Mouse (Mus musculus) kidney, adult 8-10 months (tissue): ENCODE measurements around the gene H13.

Source experiments
- DNase-seq, 2 experiments: peaks; one replicate each; pipeline ENCODE4 v3.0.0; 2022

H13 gene

DNA sequence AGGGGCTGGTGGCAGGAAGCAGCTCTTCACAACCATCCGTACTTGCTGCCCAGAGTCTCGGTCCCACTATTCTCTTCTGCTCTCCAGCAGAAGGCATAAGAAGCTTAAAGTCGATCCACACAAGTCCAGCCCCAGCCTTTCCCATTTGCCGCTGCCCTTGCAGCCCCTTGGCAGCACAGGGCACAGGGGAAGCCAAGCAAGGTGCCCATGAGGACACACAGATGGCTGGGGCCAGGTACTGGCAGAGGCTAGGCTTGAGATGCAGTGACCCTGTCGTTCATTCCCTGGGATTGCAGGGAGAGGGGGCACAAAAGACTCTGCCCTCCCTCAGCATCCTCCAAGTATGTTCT, 35.0 kb downstream of the H13 start:
- no peak for DNase-seq

DNA sequence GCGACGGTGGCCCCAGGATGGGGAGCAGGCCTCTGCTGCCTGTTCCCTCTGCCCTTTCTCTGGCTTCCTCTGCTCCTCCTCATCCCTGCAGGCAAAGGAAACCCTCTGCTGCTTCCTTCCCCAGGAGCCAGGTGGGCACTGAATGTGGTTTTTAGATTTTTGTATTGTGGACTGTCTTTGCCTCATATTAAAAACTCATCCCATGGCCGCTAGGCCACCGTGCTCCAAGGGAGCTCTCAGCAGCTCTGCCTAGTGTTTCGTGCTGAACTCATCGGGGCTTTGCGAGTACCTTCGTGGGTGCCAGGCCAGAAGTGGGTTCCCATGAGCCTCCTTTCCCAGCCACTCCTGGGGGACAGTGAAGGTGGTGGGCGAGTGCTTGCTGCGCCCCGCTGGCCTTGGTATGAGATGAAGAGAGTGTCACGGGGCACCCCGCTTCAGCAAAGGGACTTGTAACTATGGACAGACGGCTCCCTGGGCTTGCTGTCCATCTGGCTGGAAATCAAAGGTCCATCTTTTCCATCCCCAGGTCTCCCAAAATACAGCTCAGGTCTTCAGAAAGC, 35.6 kb downstream of the H13 start:
- no peak for DNase-seq

DNA sequence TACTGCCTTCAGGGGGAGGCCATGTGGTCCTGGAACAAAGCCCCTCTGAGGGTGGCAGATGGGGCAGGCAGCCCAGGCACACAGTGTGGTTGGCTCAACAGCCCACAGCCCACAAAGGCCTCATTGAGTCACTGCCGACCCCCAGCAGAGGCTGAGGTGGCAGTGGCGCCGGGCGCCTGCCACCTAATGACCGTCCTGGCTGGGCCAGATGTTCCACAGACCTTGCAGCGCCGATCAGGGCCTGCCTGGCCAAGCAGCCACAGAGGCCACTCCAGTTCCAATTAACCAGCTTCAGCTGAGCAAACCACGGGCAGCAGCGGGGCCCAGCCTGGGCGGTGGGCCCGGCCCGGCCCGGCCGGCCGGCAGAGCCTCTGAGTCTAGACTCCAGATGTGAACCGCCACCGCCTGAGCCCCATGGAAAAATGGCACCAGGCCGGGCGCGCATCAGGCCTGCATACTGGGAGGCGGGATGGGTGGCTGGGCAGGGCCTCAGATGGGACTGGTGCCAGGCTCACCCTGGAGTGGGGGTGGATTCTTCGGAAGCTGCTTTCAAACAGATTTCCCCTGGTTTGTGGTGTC, 36.8 kb downstream of the H13 start:
- peak; percentile 64 to 73 for DNase-seq

DNA sequence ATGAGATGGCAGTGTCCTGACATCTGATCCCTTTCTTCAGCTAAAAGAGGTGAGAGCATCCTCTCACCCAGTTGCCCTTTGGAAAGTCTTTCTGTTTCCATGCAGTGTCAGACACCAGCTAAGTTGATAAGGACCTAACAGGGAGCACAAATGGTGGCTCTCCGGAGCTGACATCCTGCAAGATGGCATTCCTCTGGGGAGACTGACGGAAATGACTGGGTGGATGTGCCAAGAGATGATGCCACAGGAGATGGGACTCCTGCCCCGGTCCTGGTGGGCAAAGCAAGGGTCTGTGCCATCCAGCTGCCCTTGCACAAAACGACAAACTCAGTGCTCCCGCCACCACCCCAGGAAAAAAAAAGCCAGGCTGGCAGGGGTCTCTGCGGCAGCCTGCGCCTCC, 37.9 kb downstream of the H13 start:
- DNase-seq, result no peak

DNA sequence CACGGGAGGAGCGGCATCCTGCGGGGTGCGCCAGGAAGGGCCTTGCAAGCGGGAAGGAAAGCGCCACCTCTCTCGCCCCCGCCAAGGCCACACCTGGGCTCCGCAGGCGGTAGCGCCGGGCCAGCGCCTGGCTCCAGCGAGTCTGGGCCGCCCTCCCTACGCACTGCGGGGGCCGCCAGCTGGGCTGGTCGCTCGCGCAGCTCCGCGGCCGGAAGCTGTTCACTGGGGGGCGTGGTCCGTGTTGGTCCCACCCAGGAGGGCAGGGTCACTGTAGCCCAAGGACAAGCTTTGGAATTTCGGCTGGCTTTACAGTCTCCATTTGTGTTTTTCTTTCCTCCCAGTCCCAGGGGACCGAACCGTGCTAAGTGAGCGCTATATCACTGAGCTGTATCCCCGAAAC, 38.4 kb downstream of the H13 start:
- DNase-seq, result peak; percentile 94 to 96

DNA sequence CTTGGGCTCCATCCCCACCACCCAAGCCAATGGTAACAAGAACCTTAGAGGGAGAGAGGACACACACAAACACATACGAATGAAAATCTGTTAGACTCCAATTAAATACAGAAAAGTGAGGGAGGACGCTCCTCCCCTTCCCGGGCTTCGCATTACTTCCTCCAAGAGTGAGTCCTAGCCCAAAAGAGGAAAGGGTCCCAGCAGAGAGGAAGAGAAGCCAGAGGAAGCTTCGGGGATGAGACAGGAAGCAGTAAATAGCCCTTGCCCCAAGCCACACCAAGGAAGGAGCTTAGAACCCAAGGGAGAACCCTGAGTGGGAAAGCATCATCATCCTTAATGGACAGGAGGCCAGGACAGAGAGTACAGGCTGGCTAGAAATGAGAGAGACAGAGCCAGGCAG, 39.8 kb downstream of the H13 start:
- DNase-seq, result no peak

DNA sequence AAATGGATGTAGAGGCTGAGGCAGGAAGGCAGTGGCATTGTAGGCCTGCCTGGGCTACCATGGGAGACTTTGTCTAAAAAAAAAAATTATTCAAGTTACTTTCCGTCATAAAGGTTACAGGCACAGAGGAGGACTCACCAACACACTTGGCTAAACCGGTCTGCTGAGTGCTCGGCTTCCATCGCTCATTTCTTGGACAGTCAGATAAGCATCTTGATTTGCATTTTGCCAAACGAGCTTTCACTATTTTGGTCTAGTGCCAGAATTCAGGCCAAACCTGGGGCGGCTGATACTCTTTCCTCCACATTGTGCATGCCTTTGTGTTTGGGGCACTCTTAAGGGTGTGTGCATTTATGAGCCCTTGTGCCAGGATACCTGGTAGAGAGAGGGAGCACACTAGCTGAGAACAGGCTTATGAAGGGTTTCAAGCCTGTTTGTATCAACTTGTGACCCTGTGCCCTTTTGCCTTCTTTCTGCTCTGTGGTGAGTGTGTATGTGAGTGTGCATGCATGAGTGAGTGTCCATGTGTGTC, 47.0 kb downstream of the H13 start:
- no peak for DNase-seq

DNA sequence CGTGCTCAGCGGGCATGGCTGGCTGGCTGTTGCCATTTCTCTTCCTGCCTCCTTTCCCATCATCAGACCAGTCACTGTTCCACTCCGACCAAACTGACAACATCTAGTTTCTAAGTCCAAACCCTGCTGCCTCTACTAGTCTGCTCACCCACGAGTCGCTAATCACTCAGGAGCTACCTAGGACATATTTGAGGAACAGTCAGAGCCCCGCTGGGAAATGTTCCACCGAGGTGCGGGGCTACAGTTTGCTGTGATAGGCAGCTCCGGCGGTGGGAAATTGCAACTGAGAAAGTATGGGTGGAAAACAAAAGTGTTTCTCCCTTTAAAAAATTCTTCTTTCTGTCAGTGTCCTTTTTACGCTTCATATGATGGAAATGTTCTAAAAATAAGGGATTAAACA, 48.4 kb downstream of the H13 start:
- no peak for DNase-seq

DNA sequence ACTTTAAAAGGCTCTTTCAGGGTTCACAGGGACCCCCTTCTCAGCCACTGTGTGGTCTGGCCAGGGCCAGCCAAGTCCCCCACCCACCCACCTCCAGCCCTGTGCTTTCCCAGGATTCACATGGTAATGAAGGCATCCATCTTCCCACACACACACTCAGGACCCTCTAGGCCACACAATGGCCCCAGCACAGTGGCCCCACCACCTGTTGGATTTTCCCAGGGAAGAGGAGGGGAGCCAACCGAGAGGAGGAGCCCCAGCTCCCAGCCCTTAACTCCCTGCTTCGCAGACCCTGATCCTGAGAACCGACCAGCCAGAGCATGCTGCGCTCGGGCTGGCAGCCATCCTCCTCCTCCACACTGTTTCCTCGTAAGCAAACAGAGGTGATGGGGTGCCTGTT, 48.8 kb downstream of the H13 start:
- DNase-seq, result no peak

DNA sequence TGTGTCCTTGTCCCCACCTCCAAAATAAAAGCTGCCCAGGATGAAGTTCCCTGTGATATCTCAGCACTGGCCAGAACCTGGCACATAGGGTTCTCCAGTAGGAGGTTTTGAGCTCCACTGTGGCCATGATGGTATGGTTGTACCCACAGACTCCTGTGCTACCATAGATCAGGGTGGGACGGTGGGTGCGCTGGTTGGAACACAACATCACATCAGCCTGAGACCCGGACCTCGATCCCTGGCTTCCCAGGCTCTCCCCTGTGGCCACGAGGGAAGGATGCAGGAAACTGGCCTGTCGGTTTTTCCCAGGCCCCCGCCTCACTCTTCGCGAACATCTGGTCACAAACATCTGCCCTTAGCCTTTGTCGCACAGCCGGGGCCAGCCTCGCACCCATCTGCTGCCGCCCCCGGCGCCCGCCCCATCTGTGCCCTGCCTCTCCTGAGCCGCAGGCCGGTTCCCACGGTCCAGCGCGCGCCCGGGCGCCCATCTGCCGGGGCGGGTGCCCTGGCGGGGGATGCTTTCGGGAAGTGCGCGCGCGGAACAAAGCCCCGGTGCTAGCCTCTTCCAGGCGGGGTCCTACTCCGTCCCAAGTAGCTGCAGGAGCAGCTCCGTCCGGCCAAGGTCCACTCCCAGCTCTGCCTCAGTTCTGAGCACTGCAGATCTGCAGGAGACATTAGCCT, 54.5 kb downstream of the H13 start:
- DNase-seq, result no peak

DNA sequence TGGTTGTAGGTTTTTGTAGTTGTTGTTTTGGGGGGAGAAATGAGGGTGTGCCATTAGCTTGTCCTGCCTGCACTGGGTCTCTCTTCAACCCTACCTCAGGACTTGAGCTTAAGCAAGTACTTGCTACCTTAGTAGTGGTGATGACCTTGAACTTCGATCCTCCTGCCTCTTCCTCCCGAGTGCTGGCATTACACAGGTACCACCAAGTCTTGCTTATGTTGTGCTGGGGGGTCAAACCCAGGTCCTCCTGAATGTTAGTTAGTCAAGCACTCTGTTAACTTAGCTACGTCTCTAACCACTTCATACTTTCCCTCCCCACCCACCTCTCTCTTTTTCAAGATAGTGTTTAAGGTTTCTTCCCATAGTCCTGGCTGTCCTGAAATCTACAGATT, 55.1 kb downstream of the H13 start:
- no peak for DNase-seq

DNA sequence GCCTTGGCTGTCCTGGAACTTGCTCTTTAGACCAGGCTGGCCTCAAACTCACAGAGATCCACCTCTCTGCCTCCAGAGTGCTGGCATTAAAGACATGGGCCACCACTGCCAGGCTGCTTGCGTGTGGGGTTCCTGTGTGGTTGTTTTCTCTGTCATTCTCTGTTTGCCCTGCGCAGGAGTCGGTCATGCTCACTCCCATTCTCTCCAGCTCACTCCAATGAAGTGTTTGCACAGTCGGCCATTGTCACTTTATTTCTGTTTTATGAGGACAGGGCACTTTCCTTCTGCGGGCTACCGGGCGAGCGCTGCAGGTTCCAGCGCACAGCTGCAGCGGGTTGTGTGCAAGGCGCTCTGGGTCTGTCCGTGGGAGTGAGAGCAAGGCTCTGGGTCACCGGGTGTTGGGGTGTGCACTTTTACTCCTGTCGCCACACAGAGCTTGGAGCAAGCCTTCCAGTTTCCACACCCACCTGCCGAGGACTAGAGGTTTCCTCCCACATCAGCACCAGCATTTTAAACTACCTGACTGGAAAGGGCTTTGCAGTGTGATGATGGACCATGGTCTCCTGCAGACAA, 56.0 kb downstream of the H13 start:
- DNase-seq, result no peak

DNA sequence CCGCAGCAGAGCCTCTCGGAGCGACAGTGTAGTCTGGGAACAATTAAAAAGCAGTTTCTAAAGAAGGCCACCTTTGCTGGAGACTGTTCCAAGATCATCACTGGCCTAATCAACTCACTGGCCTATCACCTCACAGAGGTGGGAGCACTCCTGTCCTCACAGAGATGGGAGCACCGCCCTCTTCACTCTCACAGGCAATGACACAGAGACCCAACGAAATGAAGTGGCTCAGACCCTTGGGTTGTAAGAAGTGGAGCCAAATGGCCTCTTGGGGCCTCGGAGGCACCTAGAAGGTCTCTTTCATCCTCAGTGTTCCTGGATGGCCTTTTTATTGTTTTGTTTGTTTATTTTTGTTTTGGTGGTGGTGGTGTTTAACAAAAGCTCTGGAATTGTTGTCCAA, 57.0 kb downstream of the H13 start:
- DNase-seq, result no peak

DNA sequence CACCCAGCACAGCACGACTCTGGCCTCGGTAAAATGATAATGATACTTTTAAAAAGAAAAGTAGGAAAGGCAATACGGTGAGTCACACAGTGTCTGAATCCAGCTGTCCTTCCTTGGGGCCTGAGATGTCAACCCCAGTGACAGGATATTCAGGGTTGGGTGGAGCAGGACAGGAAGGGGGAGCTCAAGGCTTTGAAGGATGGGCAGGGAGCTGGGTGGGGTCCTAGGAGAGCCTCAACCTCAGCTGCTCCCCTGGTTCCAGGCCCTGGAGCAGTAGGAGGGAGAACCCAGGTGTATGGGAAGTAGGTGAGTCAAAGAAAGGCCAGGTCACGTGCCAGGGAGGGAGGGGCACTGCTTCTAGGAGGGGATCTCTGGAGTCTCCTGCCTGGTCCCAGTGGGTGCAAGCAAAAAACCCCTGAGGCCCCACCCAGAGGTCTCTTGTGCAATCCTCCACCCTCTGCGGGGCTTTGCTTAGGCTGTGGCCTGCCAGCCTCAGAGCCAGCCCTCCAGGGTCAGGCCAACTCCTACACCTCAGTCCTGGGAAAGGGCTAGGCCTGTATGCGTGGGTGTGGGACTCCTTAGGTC, 57.6 kb downstream of the H13 start:
- DNase-seq, result no peak

DNA sequence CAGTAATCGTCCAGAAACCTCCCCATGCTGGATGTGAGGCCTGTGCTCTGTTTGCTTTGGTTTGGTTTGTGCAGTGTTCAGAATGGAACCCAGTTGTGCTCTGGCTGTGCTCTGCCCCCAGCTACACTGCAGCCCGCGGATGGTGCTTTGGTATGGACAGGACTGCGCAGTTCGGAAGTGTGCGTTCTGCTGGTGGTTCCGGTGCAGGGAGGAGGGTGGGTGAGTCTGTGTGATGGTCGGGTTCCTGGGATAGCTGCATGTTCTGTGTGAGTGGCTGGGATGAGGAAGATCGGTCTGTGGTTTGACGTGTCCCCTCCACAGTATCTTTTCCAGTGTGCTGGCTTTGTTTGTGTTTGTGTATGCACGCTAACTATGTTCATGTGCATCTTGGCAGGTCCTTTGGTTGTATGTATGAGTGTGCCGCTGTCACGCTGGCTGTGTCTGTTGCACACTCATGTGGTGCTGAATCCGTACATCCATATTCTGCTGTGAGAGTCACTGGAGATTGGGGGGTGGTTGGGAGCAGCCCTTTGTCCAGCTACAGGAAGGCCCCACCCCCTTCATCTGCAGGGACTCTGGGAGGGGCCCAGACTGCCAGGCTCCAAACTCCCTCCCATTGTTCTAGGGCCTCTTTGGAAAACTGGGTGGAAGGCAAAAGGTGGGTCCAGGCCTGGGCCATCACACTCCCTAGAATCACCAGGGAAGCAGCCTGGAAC, 58.7 kb downstream of the H13 start:
- peak; percentile 56 to 70 for DNase-seq

DNA sequence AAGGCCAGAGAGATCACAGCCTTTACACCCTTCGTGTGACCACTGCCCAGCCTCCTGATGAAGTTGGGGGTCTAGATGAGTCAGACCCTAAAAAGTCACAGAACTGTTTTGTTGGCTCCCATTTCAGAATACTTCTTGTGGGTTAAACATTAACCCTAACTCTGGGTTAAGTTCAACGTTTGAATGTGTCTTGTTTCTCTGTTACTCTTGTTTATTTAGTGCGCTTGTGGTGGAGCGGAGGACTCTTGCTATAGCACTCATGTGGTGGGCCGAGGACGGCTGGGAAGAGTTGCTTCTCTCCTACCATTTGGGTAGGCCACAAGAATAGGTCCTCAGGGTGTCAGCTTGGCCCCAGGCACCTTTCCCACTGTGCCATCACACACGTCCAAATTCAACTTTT, 59.3 kb downstream of the H13 start:
- no peak for DNase-seq

DNA sequence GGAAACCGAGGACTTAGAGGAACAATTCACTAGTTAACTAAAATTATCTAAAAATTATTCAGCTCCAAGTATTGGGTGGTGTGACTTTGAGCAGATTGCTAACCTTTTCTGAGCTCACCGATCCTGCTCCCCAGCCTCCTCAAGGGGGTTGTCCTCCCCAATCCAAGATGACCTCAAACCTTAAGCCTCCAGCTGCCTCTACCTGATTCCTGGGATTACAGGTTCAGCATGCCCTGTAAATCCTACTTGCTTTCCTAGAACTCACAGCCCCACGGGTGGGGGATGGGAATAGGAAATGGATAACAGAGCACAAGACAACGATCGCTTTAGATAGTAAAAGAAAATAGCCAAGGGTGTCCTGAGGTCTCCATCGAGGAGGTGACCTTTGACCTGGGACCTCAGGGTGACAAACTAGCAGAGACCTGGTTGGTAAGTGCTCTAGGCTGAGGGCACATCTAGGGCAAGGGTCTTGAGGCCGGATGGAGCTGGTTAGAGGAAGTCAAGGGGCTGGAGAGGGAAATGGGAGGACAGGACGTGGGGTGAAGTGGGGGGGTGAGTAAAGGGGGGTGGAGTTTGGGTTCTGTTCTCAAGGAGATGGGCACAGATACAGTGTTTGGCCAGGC, 59.9 kb downstream of the H13 start:
- DNase-seq, result peak; percentile 72 to 76

DNA sequence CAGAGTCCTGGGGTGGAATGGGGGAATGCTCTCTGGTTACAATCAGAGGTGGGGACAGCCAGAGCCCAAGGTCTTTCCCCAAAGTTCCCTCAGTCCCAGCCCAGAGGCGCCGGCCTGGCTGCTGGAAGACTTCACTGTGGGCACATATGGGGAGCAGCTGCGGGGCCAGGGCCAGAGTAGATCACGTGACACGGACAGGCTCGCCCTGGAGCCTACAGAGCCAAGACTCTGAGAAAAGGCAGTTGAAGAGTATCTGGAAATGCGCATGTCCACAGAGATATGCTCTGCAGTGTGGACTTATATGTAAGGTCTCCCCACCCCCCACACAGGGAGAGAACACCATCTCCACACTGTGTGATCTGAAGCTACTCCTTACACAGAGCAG, 60.4 kb downstream of the H13 start:
- DNase-seq, result peak in 1 of 2 experiments; percentile 49

DNA sequence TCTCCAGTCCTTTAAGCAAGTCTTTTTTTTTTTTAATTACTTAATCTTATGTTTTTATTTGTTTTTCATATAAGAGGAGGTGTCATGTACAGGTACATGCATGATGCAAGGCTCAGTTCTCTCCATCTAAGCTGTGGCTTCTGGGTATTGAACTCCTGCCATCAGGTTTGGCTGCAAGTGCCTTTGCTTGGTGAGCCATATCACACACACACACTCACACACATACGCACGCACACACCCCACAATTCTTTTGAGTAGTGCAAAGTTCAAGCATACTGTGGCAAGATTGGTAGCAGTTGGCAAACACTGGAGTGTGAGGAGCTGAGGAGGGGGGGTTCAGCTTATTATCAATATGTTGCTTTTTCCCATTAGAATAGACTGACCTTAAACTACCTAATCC, 63.9 kb downstream of the H13 start:
- peak in 1 of 2 experiments; percentile 25 for DNase-seq

DNA sequence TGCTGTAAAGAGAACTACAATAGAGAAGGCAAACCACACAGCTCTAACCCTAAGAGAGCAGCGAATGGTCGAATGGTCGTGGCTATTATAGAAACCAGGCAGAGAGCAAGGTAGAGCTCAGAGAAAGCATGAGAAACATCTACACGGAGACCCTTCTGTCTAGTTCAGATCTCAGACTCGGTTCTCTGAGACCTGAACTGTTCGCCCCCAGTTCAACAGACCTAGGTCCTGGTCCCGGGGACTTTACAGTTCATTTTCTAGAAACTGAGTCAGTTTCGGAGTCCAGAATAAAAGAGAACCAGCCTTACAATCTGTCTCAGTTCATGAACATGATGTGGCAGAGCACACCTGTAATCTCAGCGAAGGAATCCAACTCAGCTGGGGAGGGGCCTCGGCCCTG, 65.2 kb downstream of the H13 start:
- DNase-seq, result no peak

DNA sequence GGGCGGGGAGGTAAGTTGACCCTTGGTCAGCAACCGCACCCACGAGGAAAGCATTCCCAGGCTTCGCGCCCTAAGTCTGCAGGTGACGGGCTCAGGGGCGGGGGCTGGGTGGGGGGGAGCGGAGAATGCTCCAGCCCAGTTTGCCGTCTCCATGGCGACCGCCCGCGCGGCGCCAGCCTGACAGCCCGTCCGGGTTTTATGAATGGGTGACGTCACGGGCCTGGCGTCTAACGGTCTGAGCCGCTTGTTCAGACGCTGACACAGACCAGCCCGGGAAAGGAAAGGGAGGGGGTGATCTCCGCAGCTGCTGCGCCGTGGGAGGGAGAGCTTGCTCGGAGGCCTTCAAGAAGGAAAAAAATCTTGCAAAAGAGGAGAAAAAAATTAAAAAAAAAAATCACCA, 65.7 kb downstream of the H13 start:
- peak; percentile 96 to 97 for DNase-seq

DNA sequence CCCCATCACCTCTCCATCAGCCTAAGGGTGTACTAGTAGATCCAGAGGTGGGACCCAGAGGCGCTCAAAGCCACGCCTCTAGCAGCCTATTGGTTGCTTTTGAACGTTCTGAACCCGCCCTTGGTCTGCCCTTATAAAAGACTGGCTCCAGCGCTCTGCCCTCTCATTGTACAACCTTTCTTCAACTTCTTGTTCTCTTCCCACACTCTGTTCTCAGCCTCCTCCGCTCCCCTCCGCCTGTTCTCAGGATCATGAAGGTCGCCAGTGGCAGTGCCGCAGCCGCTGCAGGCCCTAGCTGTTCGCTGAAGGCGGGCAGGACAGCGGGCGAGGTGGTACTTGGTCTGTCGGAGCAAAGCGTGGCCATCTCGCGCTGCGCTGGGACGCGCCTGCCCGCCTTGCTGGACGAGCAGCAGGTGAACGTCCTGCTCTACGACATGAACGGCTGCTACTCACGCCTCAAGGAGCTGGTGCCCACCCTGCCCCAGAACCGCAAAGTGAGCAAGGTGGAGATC, 66.9 kb downstream of the H13 start, which contains the start of gene Id1:
Gene Id1 (plus strand): TSS at position 162 of the 512 bp plus-strand sequence.
- peak; percentile 93 for DNase-seq
